Mouse (Mus musculus) retina, adult 2 months (tissue): ENCODE measurements around the gene Npas3.

Experiments used
- DNase-seq: peaks from one replicate; pipeline ENCODE4 v3.0.0-alpha.2; 2012; ENCODE audit warnings: low read depth, low spot score

Gene Npas3

GRCm38 (mm10) chr12:53694346-53694745 lies 445.9 kb downstream of the Npas3 start:
- no peak for DNase-seq

GRCm38 (mm10) chr12:53695324-53695723 lies 446.8 kb downstream of the Npas3 start:
- no peak for DNase-seq

GRCm38 (mm10) chr12:53697645-53698044 lies 449.2 kb downstream of the Npas3 start:
- DNase-seq, result no peak

- DNase-seq, result no peak
Observed at GRCm38 (mm10) chr12:53698483-53699227, 450.2 kb downstream of the Npas3 start.

GRCm38 (mm10) chr12:53719896-53720295 lies 471.4 kb downstream of the Npas3 start:
- DNase-seq, result no peak

- no peak for DNase-seq
Observed at GRCm38 (mm10) chr12:53722156-53722555, 473.7 kb downstream of the Npas3 start.

GRCm38 (mm10) chr12:53722718-53723698 lies 474.5 kb downstream of the Npas3 start:
- no peak for DNase-seq

GRCm38 (mm10) chr12:53729275-53729674 lies 480.8 kb downstream of the Npas3 start:
- DNase-seq, result no peak

- DNase-seq, result no peak
Observed at GRCm38 (mm10) chr12:53738549-53739292, 490.2 kb downstream of the Npas3 start.

GRCm38 (mm10) chr12:53746653-53747052 lies 498.2 kb downstream of the Npas3 start:
- DNase-seq, result no peak

- no peak for DNase-seq
Observed at GRCm38 (mm10) chr12:53749375-53749774, 500.9 kb downstream of the Npas3 start.

- DNase-seq, result no peak
Observed at GRCm38 (mm10) chr12:53752281-53753072, 504.0 kb downstream of the Npas3 start.

GRCm38 (mm10) chr12:53753368-53753937 lies 505.0 kb downstream of the Npas3 start:
- DNase-seq, result no peak

GRCm38 (mm10) chr12:53754236-53754635 lies 505.8 kb downstream of the Npas3 start:
- no peak for DNase-seq

- no peak for DNase-seq
Observed at GRCm38 (mm10) chr12:53757631-53758030, 509.2 kb downstream of the Npas3 start.

- DNase-seq, result no peak
Observed at GRCm38 (mm10) chr12:53758356-53758755, 509.9 kb downstream of the Npas3 start.

- no peak for DNase-seq
Observed at GRCm38 (mm10) chr12:53764143-53764542, 515.7 kb downstream of the Npas3 start.

GRCm38 (mm10) chr12:53768392-53768791 lies 519.9 kb downstream of the Npas3 start:
- DNase-seq, result no peak

GRCm38 (mm10) chr12:53771394-53771936 lies 523.0 kb downstream of the Npas3 start:
- no peak for DNase-seq

GRCm38 (mm10) chr12:53781850-53782552 lies 533.5 kb downstream of the Npas3 start:
- DNase-seq, result no peak
